Mouse (Mus musculus): Measurements from ENCODE around the gene Tmem14c.
A peak's percentile ranks its signal among the peaks of the same experiment; 100 is the strongest.

- peak; percentile 1; the same call in 1 of the 2 replicates for TF ChIP-seq CTCF (IDR thresholded peaks at IDR 0.05; ENCODE audit: low read depth)
- peak; percentile 83 for TF ChIP-seq EP300 (optimal IDR thresholded peaks at IDR 0.05)
These were observed 15.0 kb upstream of the Tmem14c start, which contains the start of gene Pak1ip1 for GRCm38 (mm10) chr13:41000926-41001639.
